In the genomic region with DNA sequence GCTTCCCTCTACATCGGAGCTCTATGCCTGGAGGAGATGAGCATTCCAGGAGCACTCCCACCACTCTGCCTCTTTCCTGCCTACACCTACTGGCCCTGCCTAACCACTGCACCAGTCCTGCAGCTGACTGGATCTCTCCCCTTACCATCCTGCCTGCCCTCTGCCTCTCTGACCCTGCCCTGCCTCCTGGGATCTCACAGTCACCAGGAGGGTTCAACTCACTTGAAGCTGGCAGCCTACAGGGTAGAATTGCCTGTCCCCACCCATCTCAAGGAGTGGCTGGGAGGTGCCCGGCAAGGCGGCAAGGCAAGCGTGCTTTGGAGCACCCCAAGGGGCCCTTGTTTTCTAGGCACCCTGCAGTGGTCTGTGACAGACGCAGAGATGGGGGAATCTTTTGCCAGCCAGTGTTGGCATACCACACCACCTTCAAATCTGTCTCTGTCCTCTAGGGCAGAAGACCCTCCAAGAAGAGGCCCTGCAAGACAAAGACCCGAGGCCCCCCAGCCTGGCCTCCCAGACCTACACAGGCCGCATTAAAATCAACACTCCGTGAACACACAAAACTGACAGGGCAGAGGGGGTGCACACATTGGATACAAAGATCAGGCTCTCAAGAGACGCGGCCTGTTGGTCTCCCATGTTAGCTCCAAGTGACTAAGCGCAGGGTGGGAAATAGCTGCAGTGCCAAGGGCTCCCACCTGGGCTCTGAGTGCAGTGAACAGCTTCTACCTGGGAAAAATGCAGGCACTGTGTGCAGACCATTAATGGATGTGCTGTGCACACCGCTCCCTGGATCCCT, we compare ENCODE assay signal across 8 mouse cellular contexts. TPM values are rescaled to one million over a fixed set of nuclear protein-coding genes. Genes with fewer than 3 reads are reported as not detected.
DNase-seq lines count a peak whose midpoint lies in the region; ATAC-seq and TF ChIP-seq lines count a peak whose summit lies in the region.

No protein-coding gene starts in this region.

- no peak for TF ChIP-seq CTCF in lung, postnatal 0 days (IDR thresholded peaks at IDR 0.05)

- H3K27ac ChIP-seq in forebrain, embryonic 10.5 days: peak overlapping the region; percentile 74
- no peak overlapping the region for H3K27ac ChIP-seq in forebrain, embryonic 16.5 days (ENCODE audit: low read length)
- H3K27ac ChIP-seq in lung, postnatal 0 days (ENCODE audit: low read length): no peak overlapping the region
- no peak overlapping the region for H3K27ac ChIP-seq in limb, embryonic 13.5 days
- H3K27ac ChIP-seq in stomach, embryonic 14.5 days (ENCODE audit: low read length): no peak overlapping the region

- WGBS in forebrain, embryonic 10.5 days: 41% methylated on average over 12 of the region's 12 CpGs
- WGBS in forebrain, embryonic 16.5 days: 33% methylated on average over 12 of the region's 12 CpGs
- WGBS in lung, postnatal 0 days: 67% methylated on average over 12 of the region's 12 CpGs
- WGBS in limb, embryonic 13.5 days: 66% methylated on average over 12 of the region's 12 CpGs
- 62% methylated on average over 12 of the region's 12 CpGs for WGBS in stomach, embryonic 14.5 days

- no peak overlapping the region for H3K4me2 ChIP-seq in forebrain, embryonic 16.5 days (ENCODE audit: low read length)
- H3K4me2 ChIP-seq in lung, postnatal 0 days (replicated peaks; ENCODE audit: low read depth, low read length): no peak overlapping the region
- no peak overlapping the region for H3K4me2 ChIP-seq in limb, embryonic 13.5 days (replicated peaks)
- H3K4me2 ChIP-seq in stomach, embryonic 14.5 days (replicated peaks; ENCODE audit: low read depth, low read length): no peak overlapping the region

- intact Hi-C loops in left cerebral cortex, postnatal 25 days (cut with DNase I): no loop called here

- ATAC-seq in forebrain, embryonic 16.5 days: no peak
- peak; percentile 23; the same call in 1 of the 2 replicates for ATAC-seq in lung, postnatal 0 days
- ATAC-seq in limb, embryonic 13.5 days (ENCODE audit: low FRiP score, low read depth): no peak
- 0 out of 2 replicates have a peak, but pooled peaks have one; percentile 30 for ATAC-seq in stomach, embryonic 14.5 days (ENCODE audit: insufficient number of reproducible peaks, insufficient read depth, low FRiP score, low read depth)

- no peak overlapping the region; the same call in 1 of the 2 replicates for H3K9ac ChIP-seq in forebrain, embryonic 16.5 days (replicated peaks; ENCODE audit: low read depth, low read length)
- H3K9ac ChIP-seq in lung, postnatal 0 days (replicated peaks; ENCODE audit: low read depth): 0 out of 2 replicates have a peak overlapping the region, but pooled peaks have one; percentile 8
- peak overlapping the region; percentile 19; the same call in 1 of the 2 replicates for H3K9ac ChIP-seq in limb, embryonic 13.5 days
- 0 out of 2 replicates have a peak overlapping the region, but pooled peaks have one; percentile 3 for H3K9ac ChIP-seq in stomach, embryonic 14.5 days (replicated peaks; ENCODE audit: low read depth, low read length)

- no peak for DNase-seq in forebrain, embryonic 10.5 days (ENCODE audit: extremely low spot score, low spot score)
- DNase-seq in lung, postnatal 0 days (ENCODE audit: low spot score): no peak
- no peak for DNase-seq in lung, postnatal 10 days
- no peak for DNase-seq in yolk sac, embryonic 10.5 days (ENCODE audit: low spot score)
- no peak for DNase-seq in left cerebral cortex, postnatal 25 days (ENCODE audit: low spot score in 2 of 2)

- peak overlapping the region; percentile 18; the same call in 1 of the 2 replicates for H3K4me3 ChIP-seq in forebrain, embryonic 10.5 days
- H3K4me3 ChIP-seq in forebrain, embryonic 16.5 days (replicated peaks; ENCODE audit: low read length): no peak overlapping the region
- no peak overlapping the region for H3K4me3 ChIP-seq in lung, postnatal 0 days (ENCODE audit: low read depth, low read length)
- H3K4me3 ChIP-seq in limb, embryonic 13.5 days: no peak overlapping the region
- no peak overlapping the region for H3K4me3 ChIP-seq in stomach, embryonic 14.5 days (ENCODE audit: low read depth, low read length)

- H3K4me1 ChIP-seq in forebrain, embryonic 10.5 days: peaks cover 49% of the 10 kb centered on the region
- H3K4me1 ChIP-seq in forebrain, embryonic 16.5 days (replicated peaks; ENCODE audit: control insufficient read depth, insufficient read depth, low read length): peaks cover 28% of the 10 kb centered on the region
- peaks cover 7% of the 10 kb centered on the region; the same call in 1 of the 2 replicates for H3K4me1 ChIP-seq in lung, postnatal 0 days (ENCODE audit: insufficient read depth, low read depth, low read length)
- peaks cover 24% of the 10 kb centered on the region for H3K4me1 ChIP-seq in limb, embryonic 13.5 days
- peaks cover 13% of the 10 kb centered on the region; the same call in 1 of the 2 replicates for H3K4me1 ChIP-seq in stomach, embryonic 14.5 days (ENCODE audit: control insufficient read depth, insufficient read depth, low read length)

- no peak for TF ChIP-seq EP300 in lung, postnatal 0 days (IDR thresholded peaks at IDR 0.05)

- H3K27me3 ChIP-seq in forebrain, embryonic 10.5 days (ENCODE audit: poor library complexity, severe bottlenecking): peaks cover 100% of the 10 kb centered on the region
- H3K27me3 ChIP-seq in forebrain, embryonic 16.5 days (replicated peaks; ENCODE audit: control insufficient read depth, insufficient read depth, low read length): no peaks in the 10 kb centered on the region
- H3K27me3 ChIP-seq in lung, postnatal 0 days (replicated peaks; ENCODE audit: insufficient read depth, low read length): no peaks in the 10 kb centered on the region
- no peaks in the 10 kb centered on the region for H3K27me3 ChIP-seq in limb, embryonic 13.5 days
- no peaks in the 10 kb centered on the region for H3K27me3 ChIP-seq in stomach, embryonic 14.5 days (ENCODE audit: control insufficient read depth, insufficient read depth, low read length)

- no peaks in the 10 kb centered on the region for H3K36me3 ChIP-seq in forebrain, embryonic 10.5 days (replicated peaks)
- H3K36me3 ChIP-seq in forebrain, embryonic 16.5 days (ENCODE audit: control insufficient read depth, insufficient read depth): no peaks in the 10 kb centered on the region
- H3K36me3 ChIP-seq in lung, postnatal 0 days (ENCODE audit: insufficient read depth, low read length): no peaks in the 10 kb centered on the region
- H3K36me3 ChIP-seq in limb, embryonic 13.5 days: peaks cover 8% of the 10 kb centered on the region
- H3K36me3 ChIP-seq in stomach, embryonic 14.5 days (ENCODE audit: control insufficient read depth, insufficient read depth, low read length): no peaks in the 10 kb centered on the region

- H3K9me3 ChIP-seq in forebrain, embryonic 10.5 days: no peaks in the 10 kb centered on the region
- no peaks in the 10 kb centered on the region for H3K9me3 ChIP-seq in forebrain, embryonic 16.5 days (ENCODE audit: control insufficient read depth, low read length)
- H3K9me3 ChIP-seq in lung, postnatal 0 days (ENCODE audit: low read length): no peaks in the 10 kb centered on the region
- H3K9me3 ChIP-seq in limb, embryonic 13.5 days: no peaks in the 10 kb centered on the region
- no peaks in the 10 kb centered on the region for H3K9me3 ChIP-seq in stomach, embryonic 14.5 days (ENCODE audit: control insufficient read depth, low read depth, low read length)

RNA-seq across cellular contexts. Expression of gene Fbxw4, which starts 44.5 kb away (rescaled TPM):
- polyA plus RNA-seq in forebrain, embryonic 10.5 days (2016; fragmentation: Nextera tagmentation; extraction: Ambion mirVana): 4.2 and 4.4 TPM in 2 replicates
- 3.2 and 5.7 TPM in 2 replicates for polyA plus RNA-seq in forebrain, embryonic 16.5 days (2015; fragmentation: Nextera tagmentation; extraction: Ambion mirVana)
- polyA plus RNA-seq in lung, postnatal 0 days (2015; fragmentation: Nextera tagmentation; extraction: Ambion mirVana): 2.9 and 4.6 TPM in 2 replicates
- 4.5 and 5.6 TPM in 2 replicates for polyA plus RNA-seq in limb, embryonic 13.5 days (2015; fragmentation: Nextera tagmentation; extraction: Ambion mirVana)
- polyA plus RNA-seq in stomach, embryonic 14.5 days (2014; fragmentation: Nextera tagmentation; extraction: Ambion mirVana): 7.2 and 9.4 TPM in 2 replicates
- 10 to 100 TPM; 32.9 to 33.5 TPM for total RNA-seq in left cerebral cortex, postnatal 25 days (2021)

RNA-seq across cellular contexts. Expression of gene Gm17018, which starts 55.2 kb away (rescaled TPM):
- polyA plus RNA-seq in forebrain, embryonic 10.5 days (2016; fragmentation: Nextera tagmentation; extraction: Ambion mirVana): 52.1 and 53.5 TPM in 2 replicates
- 41.4 and 44.0 TPM in 2 replicates for polyA plus RNA-seq in forebrain, embryonic 16.5 days (2015; fragmentation: Nextera tagmentation; extraction: Ambion mirVana)
- 40.1 and 44.2 TPM in 2 replicates for polyA plus RNA-seq in lung, postnatal 0 days (2015; fragmentation: Nextera tagmentation; extraction: Ambion mirVana)
- polyA plus RNA-seq in limb, embryonic 13.5 days (2015; fragmentation: Nextera tagmentation; extraction: Ambion mirVana): 45.0 and 47.7 TPM in 2 replicates
- polyA plus RNA-seq in stomach, embryonic 14.5 days (2014; fragmentation: Nextera tagmentation; extraction: Ambion mirVana): 45.3 and 45.4 TPM in 2 replicates
- total RNA-seq in left cerebral cortex, postnatal 25 days (2021): 10 to 100 TPM; 70.4 to 71.2 TPM

RNA-seq across cellular contexts. Expression of gene Poll, which starts 55.3 kb away (rescaled TPM):
- 25.7 and 26.6 TPM in 2 replicates for polyA plus RNA-seq in forebrain, embryonic 10.5 days (2016; fragmentation: Nextera tagmentation; extraction: Ambion mirVana)
- polyA plus RNA-seq in forebrain, embryonic 16.5 days (2015; fragmentation: Nextera tagmentation; extraction: Ambion mirVana): 12.8 and 14.6 TPM in 2 replicates
- polyA plus RNA-seq in lung, postnatal 0 days (2015; fragmentation: Nextera tagmentation; extraction: Ambion mirVana): 8.7 and 9.7 TPM in 2 replicates
- polyA plus RNA-seq in limb, embryonic 13.5 days (2015; fragmentation: Nextera tagmentation; extraction: Ambion mirVana): 14.5 and 16.1 TPM in 2 replicates
- 12.2 and 12.5 TPM in 2 replicates for polyA plus RNA-seq in stomach, embryonic 14.5 days (2014; fragmentation: Nextera tagmentation; extraction: Ambion mirVana)
- total RNA-seq in left cerebral cortex, postnatal 25 days (2021): 1 to 10 TPM; 8.6 to 8.7 TPM

Comparison
In these comparisons a context has a peak if more than half of its experiments do, and no peak if none do; other contexts are left out.
1. ATAC-seq: peak in lung, postnatal 0 days (single experiment) and stomach, embryonic 14.5 days (single experiment); none in forebrain, embryonic 16.5 days (single experiment) and limb, embryonic 13.5 days (single experiment).